Mouse (Mus musculus): ENCODE data around the gene Pifo.
"Not testable (repeated sequence)": the region's sequence is repeated elsewhere in the genome, so short reads cannot be mapped to it uniquely, and the experiment has no call there.

The Pifo gene

DNA sequence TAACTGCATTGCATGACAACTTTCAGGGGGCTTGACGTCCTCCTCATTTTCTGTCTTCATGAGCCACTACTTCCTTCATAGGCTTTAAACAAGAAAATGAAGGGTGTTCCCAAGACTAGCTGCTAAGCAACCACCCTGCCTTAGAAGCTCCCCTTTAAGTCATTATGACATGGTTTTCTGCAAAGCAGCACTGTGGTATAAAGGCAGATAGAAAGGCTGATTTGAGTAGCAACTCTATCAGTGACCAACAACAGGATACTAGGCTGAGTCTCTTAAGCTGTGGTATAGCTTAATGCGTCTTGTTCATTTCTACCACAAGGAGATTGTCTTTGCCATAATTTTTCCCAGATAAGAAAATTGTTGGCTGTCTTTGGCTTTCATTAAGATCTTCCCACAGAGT lies at the start of gene Pifo:
TSS of gene Pifo (minus strand) at position 101 of the 400 bp plus-strand sequence.
- DNase-seq (ENCODE audit: low spot score), result no peak

DNA sequence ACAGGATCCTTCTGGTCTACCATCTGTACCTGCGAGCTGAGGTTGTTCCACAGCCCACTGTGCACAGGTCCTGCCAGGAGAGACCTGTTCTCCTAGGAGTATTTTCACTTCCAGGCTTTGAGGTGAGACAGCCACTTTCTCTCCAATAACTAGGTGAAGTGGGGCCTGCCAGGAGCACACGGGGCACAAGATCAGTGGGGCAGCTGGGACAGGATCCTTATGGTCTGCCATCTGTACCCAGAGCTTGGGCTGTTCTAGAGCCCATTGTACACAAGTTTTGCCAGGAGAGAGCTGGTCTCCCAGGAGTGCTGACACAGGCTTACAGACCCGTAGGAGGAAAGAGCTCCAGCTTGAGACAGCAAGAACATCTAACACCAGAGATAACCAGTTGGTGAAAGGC lies 43.5 kb upstream of the Pifo start:
- no peak for DNase-seq (ENCODE audit: low spot score)

DNA sequence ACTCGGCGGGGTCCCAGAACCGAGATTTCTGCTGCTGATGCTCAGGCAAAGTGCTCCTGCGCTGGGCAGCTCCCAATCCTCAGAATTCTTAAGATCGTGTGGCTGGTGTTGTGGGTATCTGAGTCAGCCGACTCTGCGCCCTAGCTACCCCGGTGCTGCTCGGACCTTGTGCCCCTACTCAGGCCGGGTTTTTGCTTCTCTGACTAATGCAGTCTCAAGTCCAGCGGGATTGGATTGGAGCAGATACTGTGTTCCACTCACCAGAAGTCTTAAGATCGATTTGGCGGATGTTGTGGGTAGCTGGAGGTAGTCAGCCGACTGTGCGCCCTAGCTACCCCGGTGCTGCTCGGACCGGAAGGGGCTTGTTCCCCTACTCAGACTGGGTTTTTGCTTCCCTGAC lies 37.5 kb upstream of the Pifo start:
- no peak for DNase-seq (ENCODE audit: low spot score)

DNA sequence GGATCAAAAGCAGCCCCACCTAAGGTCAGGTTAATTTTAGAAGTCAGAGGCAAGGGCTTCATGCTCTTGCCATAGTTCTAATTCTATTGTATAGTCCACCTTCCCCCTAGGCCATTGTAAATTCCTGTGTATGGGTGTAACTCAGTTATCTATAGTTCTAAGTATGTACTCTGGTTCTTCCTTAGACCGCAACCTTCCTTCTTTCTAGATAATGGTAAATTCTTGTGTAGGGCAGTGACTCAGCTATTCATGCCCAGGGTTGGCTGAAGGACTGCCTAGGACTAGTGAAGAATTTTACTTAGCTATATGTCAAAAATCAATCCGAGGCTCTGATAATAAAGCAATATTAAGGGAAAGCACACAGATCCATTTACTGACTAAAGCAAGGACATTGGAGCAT lies 25.9 kb upstream of the Pifo start:
- no peak for DNase-seq (ENCODE audit: low spot score)

DNA sequence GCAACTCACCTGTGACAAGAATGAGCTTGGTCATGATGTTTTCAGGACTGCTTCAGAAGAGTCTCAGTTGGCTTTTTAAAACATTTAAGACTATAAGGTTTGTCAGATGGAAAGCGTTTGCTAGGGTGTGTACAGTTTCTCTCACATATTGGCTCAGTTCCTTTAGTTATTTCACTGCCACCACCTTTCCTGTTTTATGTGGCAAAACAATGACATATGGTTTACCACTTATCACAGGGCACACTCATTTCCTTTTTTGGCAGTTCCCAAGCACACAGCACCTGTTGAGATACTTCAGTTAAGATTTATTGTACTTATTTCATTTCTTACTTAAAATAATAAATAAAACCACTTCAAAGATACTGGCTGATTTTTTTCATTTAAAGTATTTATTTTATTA lies 18.3 kb upstream of the Pifo start, which contains the start of gene Chil5:
TSS of gene Chil5 (minus strand) at position 34 of the 400 bp plus-strand sequence.
- DNase-seq (ENCODE audit: low spot score), result no peak

DNA sequence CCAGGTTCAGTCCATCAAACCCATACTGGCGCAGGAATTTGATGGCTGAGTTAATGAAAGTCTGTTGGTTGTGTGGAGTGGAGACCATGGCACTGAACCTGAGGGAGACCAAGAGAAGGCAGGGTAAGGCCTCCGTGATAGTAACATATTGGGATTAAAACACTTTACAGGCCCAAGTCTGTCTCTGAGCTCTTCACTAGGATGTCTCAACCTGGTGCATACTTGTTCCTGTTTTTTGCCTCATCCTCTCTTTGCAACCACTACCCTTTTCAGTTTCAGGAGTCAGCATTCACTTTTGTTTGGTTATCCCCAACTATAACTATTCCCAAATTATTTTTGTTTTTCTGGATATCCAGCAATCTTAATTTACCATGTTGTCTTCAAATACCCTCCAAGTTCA lies 9.7 kb upstream of the Pifo start:
- no peak for DNase-seq (ENCODE audit: low spot score)

DNA sequence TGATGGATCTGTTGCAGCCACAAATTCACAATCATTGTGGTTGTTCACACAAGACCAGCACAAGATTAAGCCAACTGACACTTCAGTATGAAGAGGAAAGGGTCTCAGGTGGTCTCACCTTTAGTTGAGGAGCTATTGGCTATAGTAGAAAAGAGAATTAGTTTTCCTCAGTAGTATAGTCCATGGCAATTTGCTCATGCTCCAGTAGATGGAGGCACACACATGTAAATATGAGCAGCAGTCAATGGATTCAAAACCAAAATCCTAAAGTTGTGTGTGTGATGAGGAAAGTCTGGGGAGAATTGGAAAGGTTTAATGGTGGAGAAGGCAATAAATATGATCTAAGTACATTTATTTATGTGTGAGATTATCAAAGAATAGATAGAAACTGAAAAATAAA lies 7.4 kb upstream of the Pifo start:
- no peak for DNase-seq (ENCODE audit: low spot score)

DNA sequence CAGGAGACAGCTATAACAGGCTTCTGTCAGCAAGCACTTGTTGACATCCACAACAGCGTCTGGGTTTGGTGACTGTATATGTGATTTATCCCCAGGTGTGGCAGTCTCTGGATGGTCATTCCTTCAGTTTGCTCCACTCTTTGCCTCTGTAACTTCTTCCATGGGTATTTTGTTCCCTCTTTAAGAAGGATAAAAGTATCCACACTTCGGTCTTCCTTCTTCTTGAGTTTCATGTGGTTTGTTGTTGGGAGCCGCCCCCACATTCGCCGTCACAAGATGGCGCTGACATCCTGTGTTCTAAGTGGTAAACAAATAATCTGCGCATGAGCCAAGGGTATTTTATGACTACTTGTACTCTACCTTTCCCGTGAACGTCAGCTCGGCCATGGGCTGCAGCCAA lies 11.1 kb downstream of the Pifo start:
- DNase-seq (ENCODE audit: low spot score), result not testable (repeated sequence)

DNA sequence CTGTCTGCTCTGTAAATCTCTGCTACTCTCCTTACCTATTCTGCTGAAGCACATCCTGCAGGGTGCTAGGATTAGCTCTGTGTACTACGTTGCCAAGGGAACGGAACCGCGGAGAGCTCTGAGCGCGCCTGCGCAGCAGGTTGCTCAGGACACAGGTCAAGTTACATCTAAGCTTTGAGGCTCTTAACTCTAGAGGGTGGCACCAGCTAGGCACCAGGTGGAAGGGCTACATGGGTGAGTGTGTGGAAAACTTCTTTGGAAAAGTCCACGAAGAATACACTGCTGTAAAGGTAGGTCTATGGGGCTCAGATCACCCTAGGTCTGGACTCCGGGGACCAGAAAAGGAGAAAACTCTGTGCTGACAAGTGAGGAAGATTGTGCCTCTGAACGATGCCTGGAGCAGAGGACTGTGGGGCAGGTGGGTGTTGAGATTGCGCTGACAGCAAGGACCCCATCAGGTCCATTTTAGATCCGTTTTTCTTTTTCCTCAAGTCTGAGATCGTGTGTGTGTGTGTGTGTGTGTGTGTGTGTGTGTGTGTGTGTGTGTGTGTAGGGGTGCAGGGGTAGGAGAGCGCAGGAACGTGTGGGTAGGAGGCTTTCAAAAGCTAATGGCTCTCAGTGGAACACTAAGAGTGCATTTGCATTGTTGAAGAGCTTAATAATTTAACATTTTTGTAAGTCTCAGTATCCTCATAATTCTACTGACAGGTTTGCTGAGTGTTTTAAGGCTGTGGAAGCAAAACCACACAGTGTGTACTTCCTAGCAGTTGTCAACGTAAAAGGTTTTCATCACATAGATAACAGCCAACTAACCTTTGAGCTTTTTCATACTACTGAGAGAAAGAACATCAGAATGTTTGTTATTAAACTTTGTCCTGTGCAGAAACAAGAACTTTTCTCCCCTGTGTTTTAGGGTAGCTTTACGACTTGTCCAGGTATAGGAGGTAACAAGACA lies 12.8 kb downstream of the Pifo start:
- DNase-seq (ENCODE audit: low spot score), result no peak

DNA sequence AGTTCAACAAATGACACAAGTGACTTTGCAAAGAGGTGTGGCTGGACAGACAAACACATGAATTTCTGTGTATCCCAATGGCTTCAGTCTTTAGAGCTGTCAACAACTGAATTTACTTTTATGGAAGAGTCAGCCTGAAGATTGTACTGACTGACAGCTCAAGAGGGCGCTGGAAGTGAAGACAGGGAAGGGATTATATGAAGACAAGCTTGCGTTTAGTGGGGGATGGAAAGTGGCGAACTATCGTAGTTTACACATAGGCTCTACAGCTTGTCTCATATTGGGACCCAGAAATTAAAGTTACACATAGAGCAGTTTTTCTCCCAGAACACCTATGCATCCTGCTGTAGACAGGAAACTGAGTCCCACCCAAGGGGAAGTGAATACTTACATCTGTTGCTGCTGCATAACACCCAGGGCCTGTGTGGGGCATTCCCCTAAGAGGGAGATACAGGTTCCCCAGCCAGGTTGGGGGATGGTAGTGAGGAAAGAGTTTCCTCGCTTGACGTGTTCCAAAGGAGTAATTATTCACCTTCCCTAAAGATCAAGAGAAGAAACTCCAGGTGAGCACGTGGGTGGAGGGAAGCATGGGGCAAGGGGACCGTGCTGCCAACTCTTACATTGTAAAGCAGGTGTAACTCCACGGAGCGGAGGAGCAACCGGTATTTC lies 13.6 kb downstream of the Pifo start:
- DNase-seq (ENCODE audit: low spot score), result no peak

DNA sequence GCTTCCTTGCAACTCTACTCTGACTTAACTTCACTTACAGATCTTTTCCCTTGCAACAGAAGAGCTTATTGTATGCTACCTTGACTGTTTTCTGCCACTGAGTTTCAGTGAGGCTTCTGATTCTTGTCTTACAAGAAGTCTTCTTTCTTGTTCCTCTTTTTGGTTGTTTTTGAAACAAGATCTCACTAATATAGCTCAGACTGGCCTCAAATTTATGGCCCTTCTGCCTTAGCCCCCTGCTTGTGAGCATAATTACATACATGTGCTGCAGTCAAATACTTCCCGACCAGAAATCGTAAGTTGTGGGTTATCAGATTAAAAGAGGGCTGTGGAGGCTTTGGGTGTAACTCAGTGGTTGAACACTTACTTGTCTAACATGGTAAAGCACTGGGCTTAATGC lies 19.7 kb downstream of the Pifo start:
- DNase-seq (ENCODE audit: low spot score), result no peak

DNA sequence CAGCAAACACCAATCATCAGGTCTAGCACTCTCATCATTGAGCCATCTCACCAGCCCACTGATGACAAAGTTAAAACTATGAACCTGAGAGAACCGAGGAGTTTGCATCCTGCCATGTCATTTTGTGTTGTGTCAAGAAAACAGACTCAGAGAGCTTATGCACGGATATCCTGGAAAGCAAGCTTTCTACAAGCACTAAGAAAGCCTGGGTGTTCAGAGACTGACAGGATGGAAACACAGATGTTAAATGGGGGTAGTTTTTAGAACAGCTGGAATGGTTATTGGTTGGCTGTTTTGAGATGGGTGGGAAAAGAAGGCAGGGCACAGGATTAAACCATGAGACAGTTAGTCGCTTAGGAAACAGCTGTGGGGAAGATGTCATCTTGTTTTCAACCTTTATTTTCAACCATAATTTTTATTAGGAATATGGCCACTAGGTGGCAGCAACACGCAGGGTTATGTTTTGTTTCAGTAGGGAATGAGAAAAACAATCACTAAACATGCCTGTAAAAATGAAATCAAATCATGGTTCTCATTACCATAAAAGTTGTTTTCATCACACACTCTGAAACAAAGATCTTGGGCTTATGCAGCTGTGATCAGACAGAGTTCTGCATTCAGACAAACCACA lies 22.7 kb downstream of the Pifo start:
- peak; percentile 69 for DNase-seq (ENCODE audit: low spot score)

DNA sequence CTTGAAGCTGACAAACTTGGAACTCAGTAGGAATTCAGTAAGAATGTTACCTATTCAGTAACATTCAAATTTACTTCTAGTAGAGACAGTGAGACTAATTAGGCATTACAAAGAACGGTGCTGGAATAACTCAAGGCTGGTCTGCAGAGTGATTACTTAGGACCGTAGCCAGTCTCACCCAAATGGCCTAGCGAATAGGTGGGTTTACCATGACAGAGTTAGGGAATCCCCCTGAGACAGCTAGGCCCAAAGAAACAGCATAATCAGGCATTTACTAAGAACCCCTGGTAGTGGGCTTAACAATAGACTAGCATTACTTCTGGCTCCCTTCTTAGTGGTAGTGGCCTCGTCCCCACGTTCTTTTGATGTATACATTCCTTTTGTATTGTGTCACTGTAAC lies 24.8 kb downstream of the Pifo start:
- DNase-seq (ENCODE audit: low spot score), result not testable (repeated sequence)

DNA sequence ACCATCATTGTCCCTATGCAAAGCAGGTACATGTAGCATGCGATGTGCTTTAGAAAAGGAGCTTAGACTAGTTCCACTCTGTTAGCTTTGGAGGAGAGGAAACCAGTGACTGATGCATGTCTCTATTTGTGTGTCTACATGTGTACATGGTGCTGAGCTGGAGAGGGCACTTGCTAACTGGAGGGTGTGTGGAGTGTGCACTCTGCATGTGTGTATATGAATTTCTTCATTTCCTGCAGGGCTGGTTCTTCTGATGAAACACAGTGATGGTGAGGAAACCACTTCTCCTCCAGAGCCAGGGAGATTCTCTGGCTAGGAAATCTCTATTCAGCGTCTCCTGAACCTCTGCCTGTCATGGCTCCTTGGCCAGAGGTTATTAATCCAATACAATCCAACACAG lies 40.3 kb downstream of the Pifo start:
- no peak for DNase-seq (ENCODE audit: low spot score)

DNA sequence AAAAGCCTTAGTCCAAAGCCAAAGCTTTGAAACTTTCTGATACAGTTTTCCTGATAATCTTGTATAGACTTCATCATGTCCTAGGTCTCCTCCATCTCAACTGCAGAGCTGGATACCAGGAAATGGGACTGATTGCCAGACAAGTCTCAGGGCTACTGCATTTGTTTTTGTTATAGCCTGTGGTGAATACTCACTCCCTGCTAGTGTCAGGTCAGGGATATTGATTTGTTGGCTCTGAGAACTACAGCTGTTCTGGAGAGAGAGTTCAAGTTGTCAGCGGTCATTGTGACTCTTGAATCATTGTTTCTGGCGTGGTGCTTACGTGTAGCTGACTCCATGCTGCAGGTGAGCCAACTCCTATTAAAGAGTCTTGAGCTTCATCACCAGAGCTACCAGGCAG lies 41.0 kb downstream of the Pifo start, which contains the start of gene Ovgp1:
TSS of gene Ovgp1 (plus strand) at position 301 of the 400 bp plus-strand sequence.
- no peak for DNase-seq (ENCODE audit: low spot score)

DNA sequence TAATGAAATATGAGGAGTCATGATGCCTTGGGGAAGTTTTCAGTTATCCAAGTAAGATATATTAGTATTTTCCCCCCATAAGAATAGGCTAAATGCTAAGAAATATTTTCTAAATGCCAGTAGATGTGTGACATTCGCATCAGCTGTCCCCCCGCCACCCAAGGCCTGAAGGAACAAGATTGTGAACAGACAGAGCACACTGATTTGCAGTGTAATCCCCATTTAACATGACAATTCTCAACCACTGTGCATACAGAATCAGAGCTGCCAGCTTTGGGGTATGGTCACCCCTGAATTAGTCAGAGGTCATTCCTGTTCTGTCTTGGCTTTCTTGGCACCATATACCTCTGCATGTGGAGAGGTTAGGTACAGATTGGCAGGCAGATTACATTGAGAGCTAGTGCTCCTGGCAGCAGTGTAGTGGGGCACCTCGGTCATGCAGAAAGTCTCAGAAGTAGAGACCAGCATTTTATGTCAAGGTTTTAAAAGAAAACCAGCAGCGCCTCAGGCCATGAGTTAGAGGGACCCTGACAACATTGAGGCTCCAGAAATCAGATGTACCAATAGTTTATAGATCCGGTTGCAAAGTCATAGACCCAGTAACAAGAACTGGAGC lies 42.5 kb downstream of the Pifo start:
- DNase-seq (ENCODE audit: low spot score), result no peak

DNA sequence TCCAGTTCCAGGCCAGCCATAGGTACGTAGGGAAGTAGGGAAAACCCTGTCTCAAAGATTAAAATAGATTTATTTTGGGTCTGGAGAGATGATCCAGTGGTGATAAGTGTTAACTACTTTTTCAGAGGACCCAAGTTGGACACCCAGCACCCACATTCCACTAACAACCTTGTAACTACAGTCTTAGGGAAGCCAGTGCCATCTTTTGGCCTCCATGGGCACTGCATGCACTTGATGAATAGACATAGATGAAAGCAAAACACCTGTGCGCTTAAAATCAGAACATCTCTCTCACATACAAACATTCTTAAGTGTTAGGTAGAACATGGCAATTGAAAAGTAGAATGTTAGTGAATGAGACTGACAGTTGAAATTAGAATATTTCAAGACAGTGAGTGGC lies 53.7 kb downstream of the Pifo start:
- no peak for DNase-seq (ENCODE audit: low spot score)

DNA sequence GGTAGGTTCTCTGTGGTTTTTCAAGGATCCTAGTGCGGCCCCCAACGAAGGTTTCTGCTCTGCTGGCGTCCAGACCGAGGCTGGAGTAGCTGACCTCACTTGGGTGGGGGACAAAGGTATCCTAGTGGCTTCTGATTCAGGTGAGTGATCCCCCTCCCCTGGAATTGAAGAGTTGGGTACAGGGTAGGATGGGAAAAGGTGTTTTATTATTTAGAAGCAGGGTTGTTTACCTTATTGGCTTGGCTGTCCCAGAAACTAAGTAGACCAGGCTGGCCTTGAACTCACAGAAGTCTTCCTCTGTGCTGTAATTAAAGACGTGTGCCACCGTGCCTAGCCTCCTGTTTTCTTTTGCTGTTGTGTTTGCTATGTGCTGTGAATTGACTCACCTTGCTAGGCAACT lies 54.4 kb downstream of the Pifo start, which contains the start of gene Atp5f1:
TSS of gene Atp5f1 (minus strand) at position 101 of the 400 bp plus-strand sequence.
- no peak for DNase-seq (ENCODE audit: low spot score)

DNA sequence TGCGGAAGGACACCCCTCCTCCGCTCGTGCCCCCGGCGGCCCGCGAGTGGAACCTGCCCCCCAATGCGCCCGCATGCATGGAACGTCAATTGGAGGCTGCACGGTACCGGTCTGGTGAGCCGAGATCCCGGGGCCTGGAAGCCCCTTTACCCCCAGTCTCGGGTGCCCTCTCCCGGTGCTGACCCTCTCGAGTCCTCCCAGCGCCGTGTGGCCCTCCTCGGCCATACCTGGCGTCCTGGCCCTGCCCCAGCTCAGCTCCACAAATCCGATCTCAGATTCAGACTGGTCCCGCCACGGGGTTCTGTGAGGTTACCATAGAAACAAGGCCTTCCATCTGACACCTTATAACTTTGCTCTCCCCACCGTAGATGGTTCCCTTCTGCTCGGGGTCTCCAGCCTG lies 54.9 kb downstream of the Pifo start:
- no peak for DNase-seq (ENCODE audit: low spot score)

DNA sequence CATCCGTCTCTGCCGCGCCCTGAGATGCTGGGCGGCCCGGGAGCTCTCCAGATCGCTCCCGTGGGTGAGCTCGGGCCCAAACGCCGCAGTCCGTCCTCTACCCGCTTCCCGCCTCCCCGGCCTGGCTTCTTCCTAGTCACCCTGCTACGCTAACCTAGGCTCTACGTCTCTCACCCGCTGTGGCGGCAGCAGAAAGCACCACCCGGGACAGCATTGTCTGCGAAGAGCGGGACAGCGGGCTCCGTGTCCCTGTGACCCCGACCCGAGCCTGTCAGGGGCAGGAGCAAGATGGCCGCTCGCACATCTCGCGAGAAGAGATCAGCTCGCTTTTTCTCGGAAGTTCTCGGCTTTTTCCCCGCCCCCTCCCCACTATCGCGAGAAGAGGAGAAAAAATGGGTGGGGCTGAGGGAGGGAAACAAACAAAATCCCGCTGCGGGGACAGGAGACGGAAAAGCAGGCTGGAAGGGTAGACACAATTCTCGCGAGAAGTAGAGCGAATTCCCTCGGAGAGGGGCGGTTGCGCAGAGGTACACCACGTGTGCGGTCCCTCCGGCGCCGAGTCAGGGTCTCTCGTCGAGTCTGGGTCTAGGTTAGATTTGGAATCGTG lies 55.4 kb downstream of the Pifo start, which contains the start of gene Wdr77:
TSS of gene Wdr77 (plus strand) at position 396 of the 607 bp plus-strand sequence.
- DNase-seq (ENCODE audit: low spot score), result peak; percentile 97

DNA sequence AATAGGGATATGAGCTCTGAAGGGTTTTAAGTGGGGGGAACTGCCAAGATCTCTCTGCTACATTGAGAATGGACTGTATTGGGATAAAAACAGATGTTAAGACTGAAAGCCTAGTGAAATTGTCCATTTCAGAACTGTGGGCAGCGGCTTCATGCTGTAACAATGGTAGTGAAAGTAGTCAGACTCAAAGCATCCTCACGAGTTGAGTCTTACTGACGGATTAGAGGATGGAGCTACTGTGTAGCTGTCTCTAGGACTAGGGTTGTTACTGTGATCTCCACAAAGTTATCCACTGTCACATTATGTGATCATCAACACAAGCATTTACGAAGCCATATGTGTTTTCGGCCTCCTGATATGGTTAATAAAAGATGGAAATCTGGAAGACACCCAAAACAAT lies 56.2 kb downstream of the Pifo start:
- no peak for DNase-seq (ENCODE audit: low spot score)

DNA sequence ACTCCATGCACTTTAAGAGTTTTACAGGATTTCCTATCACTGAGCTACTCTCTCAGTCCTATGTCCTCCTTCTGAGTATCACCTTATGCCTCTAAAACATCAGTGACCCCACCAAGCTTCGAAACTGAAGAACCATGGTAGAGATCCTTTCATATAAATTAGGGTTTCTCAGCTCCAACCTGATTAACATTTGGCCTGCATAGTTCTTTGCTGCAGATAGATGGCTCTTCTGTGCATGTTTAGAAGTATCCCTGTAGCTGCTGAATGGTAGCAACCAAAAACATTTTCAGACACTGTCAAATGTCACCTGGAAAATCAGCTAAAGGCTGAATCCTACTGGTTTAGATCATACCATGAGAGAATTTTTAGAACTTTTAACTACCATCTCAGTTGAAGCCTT lies 57.2 kb downstream of the Pifo start:
- DNase-seq (ENCODE audit: low spot score), result no peak
